Mouse (Mus musculus) right cerebral cortex, postnatal 36 days (tissue): ENCODE results near the gene Zdhhc1.

Experiments
- DNase-seq, 2 experiments: peaks; one replicate each; pipeline ENCODE4 v3.0.0; 2022; ENCODE audit warnings: low spot score in 2 of 2, mixed read lengths in 1 of 2

Zdhhc1 gene

DNA sequence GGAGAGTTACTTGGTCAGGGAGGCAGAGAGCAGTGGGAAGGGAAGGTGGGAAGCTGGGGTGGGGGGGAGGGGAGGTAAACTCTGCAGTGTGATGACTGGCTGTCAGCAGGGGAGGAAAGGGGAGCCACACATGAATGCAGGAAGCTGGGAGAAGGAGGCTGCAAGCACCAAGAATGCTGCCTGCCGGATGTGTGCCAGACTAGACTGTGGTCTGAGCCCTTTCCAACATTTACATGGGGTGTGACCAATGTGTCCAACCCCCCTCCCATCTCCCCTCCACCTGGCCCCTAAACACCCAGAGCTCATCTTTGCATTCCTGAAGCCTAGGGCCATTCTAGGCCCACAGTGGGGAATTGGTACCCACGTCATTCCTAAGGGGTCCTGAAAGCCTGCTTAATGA is 15.7 kb downstream of the Zdhhc1 start:
- no peak for DNase-seq

GRCm38 (mm10) chr8:105477792-105478191 is 18.9 kb downstream of the Zdhhc1 start:
- no peak for DNase-seq

- no peak for DNase-seq
Observed at GRCm38 (mm10) chr8:105476628-105477413, 19.9 kb downstream of the Zdhhc1 start.

GRCm38 (mm10) chr8:105476161-105476560 is 20.5 kb downstream of the Zdhhc1 start:
- no peak for DNase-seq

DNA sequence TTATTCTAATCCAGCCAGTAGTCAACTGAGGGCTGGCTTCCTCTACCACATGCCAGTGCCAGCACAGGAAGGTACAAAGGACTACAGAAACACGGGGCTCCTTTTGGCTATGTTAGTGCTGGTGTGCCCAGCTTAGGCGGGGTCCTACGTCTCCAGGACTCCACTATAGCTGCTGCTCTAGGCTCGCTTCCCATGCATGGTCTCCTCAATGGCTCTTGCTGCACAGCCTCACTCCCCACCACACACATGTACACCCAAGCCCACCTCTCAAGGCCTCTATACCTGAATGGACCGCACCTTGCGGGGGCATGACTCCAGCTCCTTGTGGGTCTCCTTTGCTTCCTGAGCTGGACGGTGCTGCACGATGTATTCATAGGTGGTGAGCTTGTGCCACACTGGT is 21.0 kb downstream of the Zdhhc1 start:
- no peak for DNase-seq

- no peak for DNase-seq
Observed at GRCm38 (mm10) chr8:105475254-105475653, 21.4 kb downstream of the Zdhhc1 start.

GRCm38 (mm10) chr8:105474680-105475079 is 22.0 kb downstream of the Zdhhc1 start:
- DNase-seq: no peak

DNA sequence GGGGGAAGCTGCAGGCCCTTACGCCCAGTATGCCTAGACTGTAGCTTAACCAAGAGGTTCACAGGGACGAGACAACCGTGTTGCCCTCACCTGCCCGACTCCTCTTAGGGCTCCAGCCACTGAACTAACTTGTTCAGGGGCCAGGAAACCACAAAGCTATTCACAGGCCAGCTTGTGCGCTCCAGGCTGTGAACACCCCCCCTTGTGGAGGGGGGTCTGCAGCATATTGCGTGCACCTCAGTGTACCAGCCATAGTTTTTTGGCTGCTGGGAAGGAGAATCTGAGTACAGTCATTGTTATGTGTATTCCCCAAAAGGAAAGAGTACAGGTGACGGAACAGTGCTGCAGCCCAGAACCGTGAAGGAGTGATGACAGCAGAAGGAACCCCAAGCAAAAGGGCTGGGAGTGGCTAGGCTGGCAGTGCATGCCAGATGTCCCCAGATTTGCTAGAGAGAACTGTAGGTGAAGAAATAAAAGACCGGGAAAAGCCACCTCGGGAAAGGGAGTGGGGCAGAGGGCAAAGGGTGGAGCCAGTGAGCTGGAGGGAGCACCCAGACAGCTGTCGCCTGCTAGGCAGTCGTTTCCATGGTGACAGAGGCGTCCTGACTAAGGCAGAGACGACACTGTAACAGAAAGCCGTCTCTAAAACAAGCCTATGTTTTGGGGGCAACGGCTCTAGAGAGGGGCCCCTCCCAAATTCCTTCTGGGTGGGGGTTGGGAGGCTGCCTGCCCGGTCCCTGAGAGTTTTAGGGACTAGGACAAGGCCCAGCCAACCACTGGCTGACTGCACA is 22.7 kb downstream of the Zdhhc1 start:
- DNase-seq: no peak

DNA sequence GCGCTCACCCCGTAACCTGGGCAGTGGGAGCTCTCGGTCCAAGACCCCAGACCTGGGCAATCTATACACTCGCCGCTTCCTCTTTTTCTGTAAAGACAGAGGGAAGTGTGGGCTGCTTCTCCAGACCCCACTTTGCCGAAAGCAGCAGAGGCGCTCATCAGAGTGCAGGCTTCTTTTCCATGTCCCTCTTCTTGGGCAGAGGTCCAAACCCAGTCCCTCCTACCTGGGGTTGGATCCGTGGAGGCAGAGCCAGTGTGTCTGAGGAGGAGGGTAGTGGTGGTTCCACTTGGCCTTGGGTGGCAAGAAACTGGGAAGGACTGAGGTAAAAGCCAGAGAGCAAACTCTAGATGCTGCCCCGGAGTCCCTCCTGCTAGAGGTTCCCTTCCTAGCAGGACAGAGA is 23.7 kb downstream of the Zdhhc1 start:
- no peak for DNase-seq

DNA sequence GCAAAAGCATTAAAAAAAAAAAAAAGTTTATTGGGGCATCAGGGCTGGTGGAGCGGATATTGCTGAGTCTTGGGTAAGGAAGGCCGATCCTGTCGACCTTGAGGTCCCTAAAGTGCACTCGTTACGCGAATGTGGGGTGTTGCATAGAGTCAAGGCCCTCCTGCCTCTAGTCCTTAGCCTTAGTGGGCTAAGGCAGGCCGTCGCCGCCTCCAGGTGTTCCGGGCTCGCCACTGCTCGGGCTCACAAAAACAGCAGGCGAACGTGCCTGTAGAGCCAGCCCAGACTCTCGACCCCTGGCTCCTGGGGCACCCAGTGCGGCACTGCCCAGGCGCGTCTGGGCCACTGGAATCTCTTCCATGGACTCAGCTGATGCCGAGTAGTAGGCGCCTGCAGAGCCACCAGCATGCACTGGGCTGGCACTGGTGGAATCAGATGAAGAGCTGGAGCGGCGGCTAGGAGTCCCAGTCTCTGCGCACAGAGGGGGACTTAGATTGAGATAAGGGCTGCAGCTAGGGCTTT is 24.2 kb downstream of the Zdhhc1 start:
- no peak for DNase-seq

GRCm38 (mm10) chr8:105471314-105472015 is 25.2 kb downstream of the Zdhhc1 start, which contains the start of gene Tppp3:
TSS of gene Tppp3 (minus strand) at chr8:105471526.
- peak; percentile 66 to 75 for DNase-seq

DNA sequence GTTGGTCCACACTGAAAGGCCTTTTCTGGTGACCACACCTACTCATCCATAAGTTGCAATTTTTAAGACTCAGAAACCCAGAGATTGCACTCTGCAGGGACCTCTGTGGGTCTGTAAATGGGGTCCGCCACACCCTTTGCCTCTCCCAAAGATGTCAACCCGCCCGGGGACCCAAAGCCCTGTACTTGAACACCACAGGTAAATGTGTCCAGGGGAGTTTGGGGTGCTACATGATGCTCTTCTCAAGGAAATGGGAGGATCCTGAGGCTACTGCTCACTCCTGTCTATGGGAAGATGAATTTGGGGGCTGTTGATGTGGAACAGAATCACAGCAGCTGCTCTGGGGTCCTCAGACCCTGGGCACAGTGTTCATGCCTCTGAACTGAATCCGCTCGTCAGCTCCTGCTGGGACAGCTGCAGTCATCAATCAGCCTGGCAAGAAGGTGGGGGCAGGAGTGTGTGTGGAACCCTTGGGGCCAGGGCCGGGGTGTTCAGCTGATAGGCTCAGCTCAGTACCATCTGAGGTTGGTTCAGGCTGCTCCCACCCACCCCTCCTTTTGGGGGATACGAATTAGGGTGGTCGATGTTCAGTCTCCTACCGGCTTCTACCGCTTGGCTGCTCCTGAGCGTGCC is 25.9 kb downstream of the Zdhhc1 start:
- no peak for DNase-seq

DNA sequence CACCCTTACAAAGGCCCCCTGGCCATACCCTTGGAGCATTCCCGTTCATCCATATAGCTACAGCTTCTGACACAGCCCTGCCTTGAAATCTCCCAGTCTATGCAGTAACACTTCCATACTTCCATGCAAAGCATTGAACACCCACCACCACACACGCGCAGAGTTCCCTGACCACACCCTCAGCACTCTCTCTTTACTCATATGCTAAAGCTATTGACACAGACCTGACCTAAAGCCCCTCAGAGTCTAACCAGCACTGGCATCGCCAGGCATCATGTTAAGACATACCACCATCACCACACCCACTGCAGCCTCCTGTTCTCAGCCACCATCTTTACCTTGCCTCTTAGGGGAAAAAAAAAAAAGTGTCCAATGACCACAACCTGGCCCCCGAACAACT is 26.4 kb downstream of the Zdhhc1 start:
- no peak for DNase-seq

- no peak for DNase-seq
Observed at GRCm38 (mm10) chr8:105469816-105470215, 26.9 kb downstream of the Zdhhc1 start.

DNA sequence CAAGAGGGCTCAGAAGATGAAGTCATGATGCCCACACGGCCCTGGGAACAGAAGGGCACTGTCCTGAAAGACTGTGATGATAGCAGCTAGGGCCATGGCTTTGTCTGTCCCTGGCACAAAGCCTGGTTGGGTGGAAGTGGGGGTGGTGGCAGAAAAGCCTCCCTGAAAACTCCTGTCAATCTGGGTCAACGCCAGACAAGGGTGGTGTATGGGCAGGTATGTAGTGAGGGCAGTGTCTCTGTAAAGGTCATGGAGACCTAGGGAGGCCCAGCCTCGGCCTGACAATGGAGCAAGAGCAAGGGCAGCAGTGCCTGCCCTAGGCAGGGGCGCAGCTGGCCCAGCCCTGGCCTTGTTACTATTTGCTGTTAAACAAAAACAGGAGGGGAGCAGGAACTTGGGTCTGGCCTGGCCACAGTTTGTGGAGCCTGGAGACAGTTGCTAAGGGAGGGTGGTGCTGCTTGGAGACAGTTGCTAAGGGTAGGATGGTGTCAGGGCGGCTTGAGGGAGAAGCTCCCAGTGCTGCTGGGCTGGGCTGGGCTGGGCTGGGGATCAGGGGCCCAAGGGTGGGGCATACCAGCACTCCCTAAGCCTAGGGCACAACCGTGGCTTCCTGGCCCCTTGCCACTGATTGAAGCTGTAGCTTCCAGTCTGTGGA is 27.5 kb downstream of the Zdhhc1 start:
- peak in 1 of 2 experiments; percentile 35 for DNase-seq

DNA sequence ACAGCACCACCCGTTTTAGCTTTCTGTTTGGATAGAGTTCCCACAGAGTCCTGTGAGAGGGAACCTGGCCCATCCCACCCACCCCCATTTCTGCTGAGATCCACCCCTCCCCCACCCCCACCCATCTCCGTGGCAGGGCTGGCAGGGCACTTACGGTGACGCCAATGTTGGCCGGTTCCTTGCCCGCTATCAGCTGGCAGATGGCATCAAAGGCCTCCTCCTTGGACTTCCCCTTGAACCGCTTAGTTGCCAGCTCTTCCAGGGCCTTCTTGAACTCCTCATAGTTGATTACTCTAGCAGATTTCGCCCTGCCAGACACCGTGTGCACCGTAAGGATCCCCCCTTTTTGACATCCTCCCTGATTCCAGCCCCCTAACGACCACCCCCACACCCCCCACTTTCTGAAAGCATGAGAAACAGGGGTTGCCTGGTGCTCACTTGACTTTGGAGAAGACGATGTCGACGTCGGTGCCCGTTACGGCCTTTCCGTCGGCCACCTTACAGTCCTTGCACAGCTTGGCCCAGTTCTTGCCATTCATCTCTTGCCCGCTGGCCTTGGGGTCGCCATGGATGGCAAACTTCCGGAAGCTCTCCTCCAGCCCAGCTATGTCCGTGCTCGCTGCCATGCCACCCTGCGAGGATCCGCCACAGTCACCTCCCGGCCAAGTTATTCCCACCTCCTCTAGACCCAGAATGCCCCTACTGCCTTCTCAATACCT is 28.5 kb downstream of the Zdhhc1 start:
- DNase-seq: no peak

GRCm38 (mm10) chr8:105467396-105467985 is 29.2 kb downstream of the Zdhhc1 start:
- no peak for DNase-seq

GRCm38 (mm10) chr8:105466700-105467291 is 29.9 kb downstream of the Zdhhc1 start:
- peak in 1 of 2 experiments; percentile 52 for DNase-seq

DNA sequence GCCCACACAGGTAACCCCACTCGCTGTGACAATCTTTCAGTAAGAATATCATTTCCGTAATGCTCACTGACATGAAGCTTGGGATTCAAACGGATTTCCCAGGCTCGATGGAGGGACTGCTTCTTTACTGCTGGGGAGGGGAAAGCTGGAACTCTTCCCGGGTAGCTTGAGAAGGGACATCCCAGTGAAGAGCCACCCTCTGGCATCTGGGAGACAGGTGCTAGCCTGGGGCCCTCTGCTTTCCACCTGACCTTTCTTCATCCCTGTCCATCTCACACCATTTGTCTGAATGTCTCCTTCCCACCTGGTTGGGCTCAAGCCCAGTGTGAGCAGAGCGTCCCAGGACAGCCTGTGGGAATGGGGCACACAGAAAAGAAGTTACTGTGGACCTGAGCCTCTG is 30.5 kb downstream of the Zdhhc1 start:
- no peak for DNase-seq

DNA sequence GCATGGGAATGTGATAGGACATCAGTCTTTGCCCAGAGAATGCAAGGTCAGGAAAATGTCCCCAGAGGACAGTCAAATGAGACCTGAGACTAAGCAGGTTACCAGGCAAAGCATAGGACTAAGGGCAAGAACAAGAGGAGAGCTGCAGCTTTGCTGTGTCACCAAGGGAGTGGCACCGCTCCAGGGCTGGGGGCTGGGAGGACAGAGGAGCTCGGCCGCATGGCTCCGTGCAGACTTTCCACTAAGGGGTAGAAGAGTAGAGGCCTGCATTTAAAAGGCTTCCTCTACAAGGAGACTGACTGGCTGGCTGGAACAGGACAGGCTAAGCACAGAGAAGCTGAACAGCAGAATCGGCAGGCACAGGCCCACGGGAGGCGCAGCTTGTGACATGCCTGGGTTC is 32.1 kb downstream of the Zdhhc1 start:
- no peak for DNase-seq
